Mouse (Mus musculus) megakaryocyte-erythroid progenitor cell, adult 5-6 weeks (primary cell): ENCODE data around the gene Slc39a12. TPM values are rescaled to one million over a fixed set of nuclear protein-coding genes. Genes with fewer than 3 reads are reported as not detected.

Source experiments
- total RNA-seq, 2 experiments: library from RNA; stranded (forward) in 1 of 2; stranded (reverse) in 1 of 2; fragments of 200-1000, 215-1000 nt in 1 of 2; fragments of >200 nt in 1 of 2; fragmentation: Nextera tagmentation in 1 of 2; gene quantifications; 2 replicates each; pipeline ENCODE4 v1.2.3; 2014 to 2017

Gene Slc39a12
- total RNA-seq, 2 experiments from 2014 or later = not detected

Other genes starting within 250 kb of the Slc39a12 start
- gene Tmem236, start 213.8 kb upstream of the Slc39a12 start, total RNA-seq (2014; fragmentation: Nextera tagmentation) = not detected in 2 replicates
- gene Tmem236, start 213.8 kb upstream of the Slc39a12 start, total RNA-seq (2017) = not detected in 2 replicates
- not detected in 2 replicates for gene Mrc1, start 158.9 kb upstream of the Slc39a12 start, total RNA-seq (2014; fragmentation: Nextera tagmentation)
- 1.5 TPM in 1 of 2 replicates, not detected in the other for gene Mrc1, start 158.9 kb upstream of the Slc39a12 start, total RNA-seq (2017)
- 0.70 and 2.6 TPM in 2 replicates for gene Cacnb2, start 214.8 kb downstream of the Slc39a12 start, total RNA-seq (2014; fragmentation: Nextera tagmentation)
- gene Cacnb2, start 214.8 kb downstream of the Slc39a12 start, total RNA-seq (2017) = 4.3 TPM in 1 of 2 replicates, not detected in the other